Mouse (Mus musculus): ENCODE measurements around the gene Acot12. TPM values are rescaled to one million over a fixed set of nuclear protein-coding genes. Genes with fewer than 3 reads are reported as not detected.

Gene Acot12
- not detected in 2 replicates for polyA plus RNA-seq (2012; ENCODE audit: insufficient read depth, low replicate concordance)

- no peak for TF ChIP-seq FLI1 (IDR thresholded peaks at IDR 0.05; ENCODE audit: low read length)
- no peak for TF ChIP-seq GATA1 (IDR thresholded peaks at IDR 0.05; ENCODE audit: borderline replicate concordance, low read length)
- peak within 1 kb of the TSS; percentile 76 for H3K4me3 ChIP-seq (replicated peaks)
Measured at GRCm38 (mm10) chr13:91741280-91742047, at the start of gene Acot12. Acot12 (plus strand) TSS chr13:91741512.

GRCm38 (mm10) chr13:91693615-91694014, 47.7 kb upstream of the Acot12 start:
- TF ChIP-seq FLI1 (IDR thresholded peaks at IDR 0.05; ENCODE audit: low read length) (no peak), GATA1 (IDR thresholded peaks at IDR 0.05; ENCODE audit: borderline replicate concordance, low read length) (no peak)
- Histone ChIP-seq H3K9me3 (no peaks in the 10 kb centered on the region), H3K4me1 (peaks cover 8% of the 10 kb centered on the region; the same call in 1 of the 2 replicates), H3K27me3 (replicated peaks) (no peaks in the 10 kb centered on the region), H3K4me3 (replicated peaks) (no peak overlapping the region), H3K36me3 (replicated peaks; ENCODE audit: low read length) (peaks cover 69% of the 10 kb centered on the region)

More at GRCm38 (mm10) chr13:91741280-91742047, at the start of gene Acot12:
- Histone ChIP-seq H3K9me3 (peaks cover 7% of the 10 kb centered on the region), H3K36me3 (replicated peaks; ENCODE audit: low read length) (no peaks in the 10 kb centered on the region), H3K27me3 (replicated peaks) (peaks cover 27% of the 10 kb centered on the region), H3K4me1 (peaks cover 13% of the 10 kb centered on the region)

GRCm38 (mm10) chr13:91695406-91695805, 45.9 kb upstream of the Acot12 start:
- no peak overlapping the region for H3K4me3 ChIP-seq (replicated peaks)
- H3K27me3 ChIP-seq (replicated peaks): no peaks in the 10 kb centered on the region
- H3K4me1 ChIP-seq: peaks cover 8% of the 10 kb centered on the region; the same call in 1 of the 2 replicates
- H3K9me3 ChIP-seq: no peaks in the 10 kb centered on the region
- TF ChIP-seq GATA1 (IDR thresholded peaks at IDR 0.05; ENCODE audit: borderline replicate concordance, low read length) (no peak), FLI1 (IDR thresholded peaks at IDR 0.05; ENCODE audit: low read length) (no peak)
- peaks cover 76% of the 10 kb centered on the region for H3K36me3 ChIP-seq (replicated peaks; ENCODE audit: low read length)

- no peaks in the 10 kb centered on the region for H3K27me3 ChIP-seq (replicated peaks)
- peaks cover 75% of the 10 kb centered on the region for H3K36me3 ChIP-seq (replicated peaks; ENCODE audit: low read length)
- TF ChIP-seq FLI1 (IDR thresholded peaks at IDR 0.05; ENCODE audit: low read length) (no peak), GATA1 (IDR thresholded peaks at IDR 0.05; ENCODE audit: borderline replicate concordance, low read length) (no peak)
- H3K4me1 ChIP-seq: peaks cover 10% of the 10 kb centered on the region; the same call in 1 of the 2 replicates
- no peak overlapping the region for H3K4me3 ChIP-seq (replicated peaks)
- no peaks in the 10 kb centered on the region for H3K9me3 ChIP-seq
Measured at GRCm38 (mm10) chr13:91696109-91696645, 45.1 kb upstream of the Acot12 start.

- peaks cover 73% of the 10 kb centered on the region for H3K36me3 ChIP-seq (replicated peaks; ENCODE audit: low read length)
- H3K4me1 ChIP-seq: peaks cover 18% of the 10 kb centered on the region
- H3K27me3 ChIP-seq (replicated peaks): no peaks in the 10 kb centered on the region
- TF ChIP-seq GATA1 (IDR thresholded peaks at IDR 0.05; ENCODE audit: borderline replicate concordance, low read length): no peak
- no peak for TF ChIP-seq FLI1 (IDR thresholded peaks at IDR 0.05; ENCODE audit: low read length)
- no peaks in the 10 kb centered on the region for H3K9me3 ChIP-seq
- H3K4me3 ChIP-seq (replicated peaks): no peak overlapping the region
Measured at GRCm38 (mm10) chr13:91697011-91697410, 44.3 kb upstream of the Acot12 start.

- Histone ChIP-seq H3K4me1 (peaks cover 20% of the 10 kb centered on the region), H3K36me3 (replicated peaks; ENCODE audit: low read length) (peaks cover 59% of the 10 kb centered on the region), H3K9me3 (no peaks in the 10 kb centered on the region), H3K4me3 (replicated peaks) (peak overlapping the region; percentile 72), H3K27me3 (replicated peaks) (no peaks in the 10 kb centered on the region)
- TF ChIP-seq FLI1 (IDR thresholded peaks at IDR 0.05; ENCODE audit: low read length): no peak
- no peak for TF ChIP-seq GATA1 (IDR thresholded peaks at IDR 0.05; ENCODE audit: borderline replicate concordance, low read length)
Measured at GRCm38 (mm10) chr13:91702337-91702736, 39.0 kb upstream of the Acot12 start.

- Histone ChIP-seq H3K4me1 (peaks cover 7% of the 10 kb centered on the region; the same call in 1 of the 2 replicates), H3K9me3 (no peaks in the 10 kb centered on the region), H3K4me3 (replicated peaks) (no peak overlapping the region), H3K27me3 (replicated peaks) (peaks cover 2% of the 10 kb centered on the region), H3K36me3 (replicated peaks; ENCODE audit: low read length) (no peaks in the 10 kb centered on the region)
- no peak for TF ChIP-seq FLI1 (IDR thresholded peaks at IDR 0.05; ENCODE audit: low read length)
- TF ChIP-seq GATA1 (IDR thresholded peaks at IDR 0.05; ENCODE audit: borderline replicate concordance, low read length): no peak
Measured at GRCm38 (mm10) chr13:91719487-91719886, 21.8 kb upstream of the Acot12 start.

GRCm38 (mm10) chr13:91723108-91723735, 18.1 kb upstream of the Acot12 start:
- no peak for TF ChIP-seq GATA1 (IDR thresholded peaks at IDR 0.05; ENCODE audit: borderline replicate concordance, low read length)
- TF ChIP-seq FLI1 (IDR thresholded peaks at IDR 0.05; ENCODE audit: low read length): no peak
- H3K4me3 ChIP-seq (replicated peaks): no peak overlapping the region
- peaks cover 2% of the 10 kb centered on the region for H3K27me3 ChIP-seq (replicated peaks)
- no peaks in the 10 kb centered on the region for H3K9me3 ChIP-seq
- H3K36me3 ChIP-seq (replicated peaks; ENCODE audit: low read length): no peaks in the 10 kb centered on the region
- H3K4me1 ChIP-seq: peaks cover 13% of the 10 kb centered on the region

- no peaks in the 10 kb centered on the region for H3K36me3 ChIP-seq (replicated peaks; ENCODE audit: low read length)
- no peak overlapping the region for H3K4me3 ChIP-seq (replicated peaks)
- peaks cover 2% of the 10 kb centered on the region for H3K27me3 ChIP-seq (replicated peaks)
- H3K9me3 ChIP-seq: no peaks in the 10 kb centered on the region
- H3K4me1 ChIP-seq: peaks cover 13% of the 10 kb centered on the region
- TF ChIP-seq FLI1 (IDR thresholded peaks at IDR 0.05; ENCODE audit: low read length) (no peak), GATA1 (IDR thresholded peaks at IDR 0.05; ENCODE audit: borderline replicate concordance, low read length) (no peak)
Measured at GRCm38 (mm10) chr13:91723736-91724119, 17.6 kb upstream of the Acot12 start.

GRCm38 (mm10) chr13:91724211-91724610, 17.1 kb upstream of the Acot12 start:
- peaks cover 2% of the 10 kb centered on the region for H3K27me3 ChIP-seq (replicated peaks)
- H3K9me3 ChIP-seq: no peaks in the 10 kb centered on the region
- H3K36me3 ChIP-seq (replicated peaks; ENCODE audit: low read length): no peaks in the 10 kb centered on the region
- TF ChIP-seq GATA1 (IDR thresholded peaks at IDR 0.05; ENCODE audit: borderline replicate concordance, low read length) (no peak), FLI1 (IDR thresholded peaks at IDR 0.05; ENCODE audit: low read length) (no peak)
- no peak overlapping the region for H3K4me3 ChIP-seq (replicated peaks)
- H3K4me1 ChIP-seq: peaks cover 13% of the 10 kb centered on the region
